Mouse (Mus musculus) lung, postnatal 14 days (tissue): ENCODE data around the gene Mtcl1.

Experiments used
- DNase-seq: peaks from one replicate; pipeline ENCODE4 v3.0.0; 2021

The Mtcl1 gene

GRCm38 (mm10) chr17:66358026-66358978, 91.2 kb downstream of the Mtcl1 start:
- DNase-seq, result peak; percentile 59

DNA sequence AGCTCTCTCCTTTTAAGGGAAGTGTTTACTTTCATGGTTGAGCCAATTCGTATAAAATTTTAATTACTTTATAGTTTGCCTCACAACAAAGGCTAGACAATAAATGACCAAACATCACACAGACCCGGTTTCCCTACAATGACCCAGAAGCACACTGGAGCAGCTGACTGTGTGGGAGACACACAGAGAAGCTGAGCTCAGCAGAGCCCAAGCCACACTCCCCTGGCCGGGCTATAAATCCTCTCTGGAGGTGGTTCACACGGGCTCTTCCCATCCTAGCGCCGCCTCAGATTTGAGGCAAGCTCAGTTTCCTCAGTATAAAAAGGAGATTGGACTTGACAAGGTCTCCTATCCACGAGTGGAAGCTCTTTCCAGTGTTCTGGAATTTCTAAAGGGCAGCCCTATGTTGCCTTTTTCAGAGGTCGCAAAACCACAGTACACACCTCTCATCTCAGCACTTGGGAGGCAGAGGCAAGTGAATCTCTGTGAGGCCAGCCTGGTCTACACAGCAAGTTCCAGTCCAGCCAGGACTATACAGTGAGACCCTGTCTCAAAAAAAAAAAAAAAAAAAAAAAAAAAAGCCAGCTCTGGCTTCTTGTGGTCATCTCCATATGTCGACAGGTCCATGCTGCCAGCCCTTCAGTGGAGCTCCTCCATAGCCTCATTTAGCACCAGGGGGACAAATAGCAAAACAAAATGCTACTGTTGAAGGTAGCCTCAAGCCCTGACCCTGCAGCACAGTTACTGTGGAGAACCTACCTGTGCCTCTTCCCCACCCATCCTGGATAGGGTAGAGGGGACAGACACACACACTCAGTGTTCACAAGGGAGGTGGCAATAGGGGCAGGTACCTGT, 92.2 kb downstream of the Mtcl1 start:
- DNase-seq, result no peak

DNA sequence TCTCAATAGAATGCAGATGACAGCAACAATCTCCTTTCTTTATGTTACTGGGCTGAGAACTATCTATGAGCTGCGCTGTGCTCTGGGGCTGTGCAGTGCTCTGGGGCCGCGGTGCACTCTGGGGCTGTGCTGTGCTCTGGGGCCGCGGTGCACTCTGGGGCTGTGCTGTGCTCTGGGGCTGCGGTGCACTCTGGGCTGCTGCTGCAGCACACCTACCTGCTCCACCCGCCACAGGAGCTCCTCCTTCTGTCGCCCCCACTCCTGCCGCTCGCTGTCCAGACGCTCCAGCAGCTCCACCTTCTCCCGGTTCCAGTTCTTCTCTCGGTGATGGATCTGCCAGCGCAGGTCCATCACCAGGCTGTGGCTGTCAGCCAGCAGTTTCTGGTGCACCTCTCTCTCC, 95.6 kb downstream of the Mtcl1 start:
- no peak for DNase-seq

GRCm38 (mm10) chr17:66352847-66353643, 96.5 kb downstream of the Mtcl1 start:
- DNase-seq, result no peak

- DNase-seq, result peak; percentile 34
Observed at GRCm38 (mm10) chr17:66352219-66352618, 97.3 kb downstream of the Mtcl1 start.

DNA sequence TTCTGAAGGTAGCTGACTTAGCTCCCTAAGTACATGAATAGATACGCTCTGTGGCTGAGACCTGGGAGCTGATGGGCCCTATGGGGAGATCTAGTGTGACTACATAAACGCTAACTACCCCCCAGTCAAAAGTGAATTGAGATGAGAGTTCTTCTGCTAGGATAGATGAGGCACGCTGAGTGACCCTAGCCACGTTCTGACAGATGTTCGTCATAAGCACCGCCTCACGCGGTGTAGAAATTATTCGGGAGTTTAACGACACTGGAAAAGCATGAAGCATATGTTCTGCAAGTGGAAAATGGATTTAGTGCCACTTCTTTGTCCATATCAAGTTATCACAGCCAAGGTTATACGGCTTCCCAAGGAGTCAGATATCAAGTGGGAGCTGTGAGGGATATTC, 98.9 kb downstream of the Mtcl1 start:
- DNase-seq, result no peak

DNA sequence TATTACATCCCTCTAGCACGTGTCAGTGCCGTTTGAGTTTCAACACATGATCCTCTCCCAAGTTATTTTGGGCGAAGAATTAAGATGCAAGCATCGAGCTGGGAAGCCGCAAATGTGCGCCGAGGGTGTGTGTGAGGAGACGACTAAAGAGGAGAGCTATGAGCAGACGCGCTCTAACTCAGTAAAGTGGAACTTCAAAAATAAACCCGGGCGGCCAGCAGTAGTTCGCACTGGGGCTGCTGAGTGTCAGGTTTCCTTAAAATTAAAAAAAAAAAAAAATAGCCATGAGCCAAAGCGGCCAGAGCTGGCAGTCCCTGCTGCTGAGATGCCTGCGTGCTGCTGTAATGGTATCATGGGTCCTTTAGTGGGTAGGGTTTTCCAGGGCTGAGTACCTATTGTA, 99.4 kb downstream of the Mtcl1 start:
- DNase-seq, result no peak

- no peak for DNase-seq
Observed at GRCm38 (mm10) chr17:66346378-66346777, 103.2 kb downstream of the Mtcl1 start.

DNA sequence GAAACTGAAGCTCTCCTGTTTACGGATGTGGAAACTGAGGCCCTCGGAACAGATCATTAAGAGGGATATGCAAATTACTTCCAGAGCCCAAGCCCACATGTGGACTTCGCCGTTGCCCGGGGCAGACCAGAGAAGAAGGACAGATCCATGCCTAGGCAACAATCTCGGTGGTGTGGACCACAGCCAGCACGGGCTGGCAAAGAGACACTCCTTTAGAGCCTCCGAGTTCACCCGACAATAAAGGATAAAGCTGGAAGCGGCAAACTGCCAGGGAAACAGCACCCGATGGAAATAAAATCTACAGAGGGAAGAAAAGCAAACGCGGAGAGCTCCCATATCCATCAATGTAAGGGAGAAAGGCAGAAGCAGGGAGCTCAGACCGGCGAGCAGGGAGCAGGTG, 103.9 kb downstream of the Mtcl1 start:
- no peak for DNase-seq

GRCm38 (mm10) chr17:66342932-66343331, 106.6 kb downstream of the Mtcl1 start:
- no peak for DNase-seq

GRCm38 (mm10) chr17:66341670-66342069, 107.9 kb downstream of the Mtcl1 start:
- no peak for DNase-seq

- peak; percentile 56 for DNase-seq
Observed at GRCm38 (mm10) chr17:66340798-66341197, 108.8 kb downstream of the Mtcl1 start.

GRCm38 (mm10) chr17:66337929-66338328, 111.6 kb downstream of the Mtcl1 start:
- DNase-seq, result no peak

GRCm38 (mm10) chr17:66335568-66335967, 114.0 kb downstream of the Mtcl1 start:
- no peak for DNase-seq

DNA sequence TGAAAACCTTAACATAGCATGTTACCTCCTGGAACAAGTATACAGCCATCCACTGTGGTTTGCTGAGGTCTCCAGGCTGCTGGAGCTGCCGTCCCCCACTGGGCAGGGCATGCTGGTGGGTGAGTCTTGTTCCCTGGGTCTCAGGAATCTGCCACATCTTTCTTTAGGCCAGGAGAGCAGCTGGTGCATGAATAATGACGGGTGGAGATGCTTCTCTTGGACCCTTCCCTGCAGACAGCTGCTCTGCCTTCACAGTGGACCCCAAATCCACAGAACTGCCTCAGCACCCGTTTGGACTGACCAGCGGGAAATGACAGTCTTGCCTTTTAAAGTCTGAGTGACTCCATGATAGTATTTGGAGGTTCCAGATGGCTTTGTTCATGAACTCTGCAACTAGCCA, 114.7 kb downstream of the Mtcl1 start:
- no peak for DNase-seq

DNA sequence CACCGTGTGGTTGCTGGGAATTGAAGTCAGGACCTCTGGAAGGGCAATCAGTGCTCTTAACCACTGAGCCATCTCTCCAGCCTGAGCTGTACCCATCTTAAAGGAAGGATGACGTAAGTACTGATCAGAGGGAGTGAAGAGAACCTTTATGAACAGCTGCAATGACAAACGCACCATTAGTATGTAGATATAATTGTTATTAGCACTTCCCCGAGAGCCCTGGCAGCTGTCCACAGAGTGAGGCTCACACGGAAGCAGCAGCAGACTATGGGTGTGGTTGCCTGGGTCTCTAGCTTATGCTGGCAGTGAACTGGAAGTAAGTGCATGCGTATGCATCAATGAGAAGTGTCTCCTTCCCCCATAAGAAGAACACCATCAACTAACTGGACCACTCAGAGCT, 118.3 kb downstream of the Mtcl1 start:
- no peak for DNase-seq

GRCm38 (mm10) chr17:66326552-66327045, 123.0 kb downstream of the Mtcl1 start:
- DNase-seq, result no peak

GRCm38 (mm10) chr17:66326204-66326545, 123.4 kb downstream of the Mtcl1 start:
- DNase-seq, result no peak

DNA sequence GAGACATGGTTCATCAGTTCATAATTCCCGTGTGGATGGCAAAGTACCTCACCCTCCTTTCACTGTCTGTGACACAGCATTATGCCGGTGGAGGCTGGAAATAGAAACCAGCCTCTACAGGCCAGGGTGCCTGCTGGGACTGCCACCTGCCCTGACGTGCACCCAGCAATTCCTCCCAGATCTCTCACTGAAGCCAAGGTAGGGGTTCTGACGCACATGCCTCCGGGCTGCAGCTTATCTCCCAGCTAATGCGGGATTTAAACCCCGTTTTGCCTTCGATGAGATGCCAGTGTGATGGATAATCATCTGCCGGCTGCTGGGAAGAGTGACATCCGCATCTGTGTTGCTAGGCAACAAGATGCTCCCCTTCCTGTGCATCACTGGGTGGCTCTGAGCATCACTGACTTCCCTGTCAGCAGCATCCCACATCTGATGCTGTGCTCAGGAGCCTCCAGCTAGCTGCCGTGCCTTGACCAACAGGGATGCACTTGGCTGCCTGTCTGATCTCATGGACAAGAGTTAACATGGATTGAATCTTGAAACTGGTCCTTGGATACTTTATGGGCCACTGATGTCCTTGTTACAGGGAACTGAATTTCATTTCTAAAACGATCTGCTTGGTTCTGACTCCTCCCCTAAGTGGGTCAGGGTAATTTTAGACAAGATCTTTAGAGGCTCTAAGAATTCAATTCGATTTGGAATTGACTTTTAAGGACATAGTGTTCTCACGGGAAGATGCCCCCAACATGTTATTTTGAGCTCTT, 123.9 kb downstream of the Mtcl1 start:
- DNase-seq, result no peak

DNA sequence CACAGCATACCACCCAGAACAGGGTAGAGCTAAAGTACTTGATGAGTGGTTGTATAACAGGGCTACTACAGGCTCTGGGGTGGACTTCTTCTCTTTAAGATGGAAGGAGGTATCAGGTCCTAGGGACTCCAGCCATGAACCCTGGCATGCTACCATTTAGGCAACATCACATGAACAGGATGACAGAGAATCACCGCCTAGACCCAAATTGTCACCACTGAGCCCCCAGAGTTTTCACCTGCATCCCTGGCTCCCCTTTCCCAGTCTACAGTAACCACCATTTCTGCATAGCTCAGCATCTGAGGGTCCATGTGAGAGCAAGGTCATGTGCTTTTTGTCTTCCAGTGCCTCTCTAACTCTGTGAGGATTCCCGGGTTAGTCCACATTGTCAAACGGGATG, 124.7 kb downstream of the Mtcl1 start:
- no peak for DNase-seq

- no peak for DNase-seq
Observed at GRCm38 (mm10) chr17:66322646-66323255, 126.8 kb downstream of the Mtcl1 start.

DNA sequence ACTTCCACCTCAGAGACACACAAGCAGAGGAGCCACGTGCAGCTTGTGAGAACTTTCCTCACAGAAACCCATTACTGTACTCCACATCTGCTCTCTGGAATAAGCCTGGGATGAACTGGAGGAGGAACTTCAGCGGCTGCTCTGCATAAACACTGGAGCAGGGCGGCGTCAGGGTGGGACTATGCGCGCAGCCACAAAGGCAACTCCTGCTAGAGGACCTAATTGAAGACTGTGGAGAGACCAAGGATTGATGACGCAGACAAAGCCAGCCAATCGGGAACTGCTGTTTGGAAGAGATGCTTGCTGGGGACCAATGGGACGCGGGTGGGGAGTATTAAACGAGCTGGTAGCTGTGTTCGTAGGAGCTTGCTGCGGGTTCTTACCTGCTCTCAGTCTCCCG, 127.6 kb downstream of the Mtcl1 start:
- DNase-seq, result no peak
